Mouse (Mus musculus) kidney, postnatal 10 days (tissue): Measurements from ENCODE around the gene Sumo3.

Experiments
- DNase-seq: peaks from one replicate; pipeline ENCODE4 v3.0.0; 2021; ENCODE audit warnings: mixed read lengths

Sumo3 gene

GRCm38 (mm10) chr10:77605908-77606826, at the start of gene Sumo3, which contains the start of gene Gm49325:
Sumo3 (plus strand) TSS chr10:77606097.
Gm49325 (plus strand) TSS chr10:77606197.
- DNase-seq, result peak; percentile 99

- DNase-seq, result no peak
Observed at GRCm38 (mm10) chr10:77556631-77557030, 49.3 kb upstream of the Sumo3 start.

- no peak for DNase-seq
Observed at GRCm38 (mm10) chr10:77557641-77558040, 48.3 kb upstream of the Sumo3 start.

- no peak for DNase-seq
Observed at GRCm38 (mm10) chr10:77560090-77560489, 45.8 kb upstream of the Sumo3 start.

GRCm38 (mm10) chr10:77560830-77561229, 45.1 kb upstream of the Sumo3 start:
- DNase-seq, result no peak

- no peak for DNase-seq
Observed at GRCm38 (mm10) chr10:77561508-77561907, 44.4 kb upstream of the Sumo3 start.

- no peak for DNase-seq
Observed at GRCm38 (mm10) chr10:77565005-77565404, 40.9 kb upstream of the Sumo3 start.

DNA sequence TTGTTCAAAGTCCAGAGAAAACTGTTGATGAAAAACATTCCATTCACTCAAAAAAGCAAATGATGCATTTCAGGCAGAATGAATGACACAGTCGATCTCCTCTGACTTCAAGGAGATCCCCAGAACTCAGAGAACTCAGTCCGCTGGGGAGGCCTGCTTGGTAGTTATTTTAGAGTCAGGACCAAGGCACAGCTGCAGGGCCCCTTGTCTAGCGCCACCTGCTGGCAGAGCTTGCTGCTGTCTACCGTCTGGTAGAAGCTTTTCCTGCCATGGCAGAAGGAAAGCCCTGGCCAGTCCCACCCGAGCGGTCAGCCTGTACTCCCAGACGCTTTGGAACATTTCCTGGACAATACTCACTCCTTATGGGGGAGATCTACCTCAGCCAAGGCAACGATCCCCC, 39.2 kb upstream of the Sumo3 start:
- DNase-seq, result peak; percentile 94

GRCm38 (mm10) chr10:77569481-77569880, 36.4 kb upstream of the Sumo3 start:
- no peak for DNase-seq

DNA sequence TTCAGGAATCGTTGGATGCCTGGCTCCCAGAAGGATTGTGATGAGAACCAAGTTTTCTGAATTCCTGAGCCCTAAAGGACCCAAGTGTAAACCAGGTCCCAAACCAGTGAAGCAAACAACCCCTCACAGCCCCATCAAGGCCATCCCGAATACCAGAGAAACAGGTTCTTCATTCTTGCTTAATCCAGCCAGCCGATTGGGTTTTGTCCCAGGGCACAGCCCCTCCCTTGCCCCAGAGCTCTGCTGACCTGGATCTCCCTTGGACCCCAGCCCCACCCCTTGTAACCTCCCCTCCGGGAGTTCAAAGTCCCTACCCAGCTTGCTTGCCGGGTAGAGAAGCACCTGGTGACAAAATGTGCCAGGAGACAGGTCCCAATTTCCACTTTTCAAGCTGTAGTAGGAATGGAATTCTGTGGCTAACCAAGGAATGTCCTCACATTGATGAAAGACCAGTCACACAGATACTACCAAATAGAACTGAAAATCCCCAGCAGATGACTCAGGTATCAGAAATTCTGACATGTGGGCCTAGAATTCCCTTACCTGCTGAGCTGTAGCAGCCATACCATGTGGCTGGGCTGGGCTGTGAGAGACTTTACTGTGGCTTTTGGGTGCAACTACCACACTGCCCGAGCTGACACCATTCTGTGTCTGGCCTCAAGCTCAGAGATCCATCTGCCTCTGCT, 35.8 kb upstream of the Sumo3 start:
- DNase-seq, result peak; percentile 54

GRCm38 (mm10) chr10:77572225-77572624, 33.7 kb upstream of the Sumo3 start:
- no peak for DNase-seq

DNA sequence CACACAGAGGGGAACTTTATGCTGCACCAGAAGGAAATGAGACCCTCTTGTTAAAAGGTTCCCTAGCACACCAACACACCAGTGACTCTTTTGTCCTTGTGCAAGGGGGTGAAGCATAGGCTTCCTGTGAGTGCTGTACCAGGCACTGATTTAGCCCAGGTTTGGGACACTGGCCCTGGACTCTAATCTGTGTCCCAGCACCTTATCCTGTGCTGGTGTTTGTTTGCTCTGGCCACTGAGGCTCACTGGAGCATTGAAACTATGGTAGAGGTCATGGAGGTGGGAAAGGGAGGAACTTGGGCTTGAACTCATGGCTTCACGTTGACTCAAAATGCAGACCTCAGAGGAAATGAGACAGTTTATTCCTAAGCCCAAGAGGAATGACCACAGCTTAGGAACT, 32.7 kb upstream of the Sumo3 start:
- DNase-seq, result no peak

GRCm38 (mm10) chr10:77580027-77580920, 25.6 kb upstream of the Sumo3 start:
- no peak for DNase-seq

GRCm38 (mm10) chr10:77581023-77581407, 24.9 kb upstream of the Sumo3 start:
- no peak for DNase-seq

DNA sequence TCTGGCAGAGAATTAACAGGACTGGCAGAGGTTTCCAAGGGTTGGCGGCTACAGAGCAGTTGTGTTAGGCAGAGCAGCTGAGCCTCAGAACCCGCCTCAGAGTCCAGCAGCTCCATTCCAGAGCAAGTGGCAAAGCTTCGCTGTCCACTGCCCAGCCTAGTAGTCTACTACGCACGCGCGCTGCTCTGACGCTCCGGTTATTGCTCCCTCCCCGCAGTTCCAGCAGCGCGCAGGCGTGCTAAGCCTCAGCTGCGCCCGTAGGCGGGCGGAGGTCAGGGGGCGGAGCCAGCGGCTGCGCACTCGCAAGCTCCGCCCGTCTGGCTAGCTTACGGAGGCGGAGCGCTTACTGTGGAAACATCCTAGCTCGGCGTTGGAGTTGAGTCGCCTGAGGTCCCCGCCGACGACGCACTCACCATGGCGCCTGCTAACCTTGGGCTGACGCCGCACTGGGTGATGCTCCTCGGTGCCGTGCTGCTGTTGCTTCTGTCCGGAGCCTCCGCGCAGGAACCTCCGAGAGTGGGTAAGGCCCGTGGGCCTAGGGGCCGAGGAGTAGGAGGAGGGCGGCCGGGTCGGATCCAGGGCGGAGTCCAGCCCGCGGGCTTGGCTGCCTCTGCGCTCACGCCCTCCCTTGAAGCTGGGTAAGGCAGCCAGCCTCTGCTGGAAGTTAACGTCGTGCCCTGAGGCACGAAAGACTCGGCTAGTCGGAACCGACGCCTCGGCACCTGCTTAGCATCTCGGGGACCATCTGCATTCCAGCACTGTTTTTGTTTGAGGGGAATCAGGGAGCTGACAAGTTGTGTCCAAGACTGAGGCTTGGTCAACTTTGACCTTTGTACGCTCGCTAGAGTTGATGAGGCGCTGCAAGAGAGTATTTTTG, 24.3 kb upstream of the Sumo3 start, which contains the start of gene Pttg1ip:
Gene Pttg1ip, plus strand, starts transcription at position 313 of the 877 bp plus-strand sequence.
- DNase-seq, result peak; percentile 98

GRCm38 (mm10) chr10:77582285-77582618, 23.6 kb upstream of the Sumo3 start:
- DNase-seq, result no peak

DNA sequence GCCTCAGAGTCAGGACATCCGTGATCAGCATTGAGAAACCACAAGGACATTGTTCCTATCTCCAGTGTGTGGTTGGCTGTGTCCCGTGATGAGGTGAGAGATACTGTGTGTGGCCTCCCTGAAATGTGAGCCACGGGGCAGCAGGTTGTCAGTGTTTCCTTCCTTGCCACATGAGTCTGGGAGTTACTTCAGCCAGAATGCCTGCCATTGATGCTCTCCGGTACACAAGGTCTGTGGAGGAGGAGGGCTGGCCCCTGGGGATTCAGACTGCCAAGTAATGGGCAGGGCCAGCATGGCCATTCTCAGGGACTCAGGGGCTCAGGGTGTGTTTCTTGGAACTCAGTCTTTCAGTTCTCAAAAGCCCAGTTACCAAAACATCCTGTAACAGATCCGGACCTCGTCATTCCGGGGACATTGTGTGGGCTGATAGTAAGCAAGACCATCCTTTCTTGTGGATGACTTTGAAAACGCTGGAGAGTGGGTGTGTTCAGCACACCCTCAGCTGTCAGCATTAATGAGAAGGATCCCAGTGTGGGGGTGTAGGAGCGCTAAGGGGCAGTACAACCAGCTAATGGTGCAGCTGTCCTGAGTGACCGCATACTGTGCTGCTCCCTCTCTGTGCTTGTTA, 22.0 kb upstream of the Sumo3 start:
- DNase-seq, result no peak

GRCm38 (mm10) chr10:77586637-77587036, 19.3 kb upstream of the Sumo3 start:
- DNase-seq, result no peak

- DNase-seq, result no peak
Observed at GRCm38 (mm10) chr10:77587091-77587775, 18.7 kb upstream of the Sumo3 start.

DNA sequence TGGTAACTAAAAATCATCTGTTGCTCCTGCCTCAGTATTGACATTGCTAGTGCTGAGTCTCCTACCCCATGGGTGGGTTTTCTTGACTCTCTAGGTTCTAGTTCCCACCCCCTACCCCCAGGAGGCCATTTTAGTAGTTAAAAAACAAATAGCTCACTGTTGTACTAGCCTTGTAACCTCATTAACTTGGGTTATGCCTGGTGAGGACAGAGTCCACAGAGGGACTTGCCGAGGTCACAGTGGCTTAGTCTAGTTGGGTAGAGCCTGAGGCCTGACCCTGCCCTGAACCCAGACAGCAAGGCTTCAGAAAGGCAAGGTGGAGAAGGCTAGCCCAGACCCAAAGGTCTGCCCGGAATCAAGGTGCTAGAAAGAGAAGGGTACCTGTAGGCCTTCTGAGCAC, 17.9 kb upstream of the Sumo3 start:
- no peak for DNase-seq

DNA sequence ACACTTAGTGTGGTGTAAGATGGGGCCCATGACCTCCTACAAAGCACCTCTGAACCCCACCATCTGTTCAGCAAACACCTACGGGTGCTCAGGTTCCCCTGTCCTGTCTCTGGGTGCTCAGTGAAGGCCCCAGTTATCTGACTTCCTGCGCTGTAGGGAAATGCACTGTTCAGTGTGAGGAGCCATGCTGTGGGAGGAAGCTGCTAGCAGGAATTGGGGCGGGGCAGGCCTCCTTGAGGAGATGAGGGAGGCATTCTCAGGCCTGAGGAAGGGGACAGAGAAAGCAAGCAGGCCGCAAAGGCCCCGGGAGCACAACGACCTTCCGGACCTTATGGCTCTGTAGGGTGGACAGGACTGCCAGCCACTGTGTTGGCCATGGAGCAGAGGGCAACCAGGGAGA, 16.8 kb upstream of the Sumo3 start:
- DNase-seq, result no peak
